Mouse (Mus musculus): ENCODE results near the gene Ube2b.

DNA sequence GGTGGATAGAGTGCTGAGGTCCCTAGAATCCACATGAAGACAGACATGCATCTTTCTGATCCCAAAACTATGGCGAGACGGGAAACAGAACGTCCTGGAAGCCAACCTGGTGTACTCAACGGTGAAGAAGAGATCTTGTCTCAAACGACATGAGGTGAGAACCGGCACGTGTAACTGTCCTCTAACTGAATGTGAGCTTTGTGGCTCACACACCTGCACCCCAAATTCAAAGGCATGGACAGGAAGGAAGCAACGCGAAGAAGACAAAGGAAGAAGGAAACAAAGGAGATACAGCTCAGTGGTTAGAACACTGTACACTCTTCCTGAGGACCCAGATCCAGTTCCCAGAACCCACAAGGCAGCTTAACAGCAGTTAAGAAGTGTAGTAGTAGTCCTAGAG is 50.6 kb downstream of the Ube2b start:
- TF ChIP-seq POLR2A (IDR thresholded peaks at IDR 0.05; ENCODE audit: control insufficient read depth, low read depth, low read length) (no peak), CTCF (IDR thresholded peaks at IDR 0.05; ENCODE audit: control insufficient read depth, insufficient read depth, insufficient replicate concordance, low read depth, low read length) (no peak)
